Mouse (Mus musculus): Measurements from ENCODE around the gene Sidt1. TPM values are rescaled to one million over a fixed set of nuclear protein-coding genes. Genes with fewer than 3 reads are reported as not detected.

Sidt1 gene
- total and polyA plus RNA-seq, 3 experiments = not detected

GRCm38 (mm10) chr16:44347071-44347901 lies 14.3 kb upstream of the Sidt1 start, which contains the start of gene Spice1 (continued):
- TF ChIP-seq NRF1 (IDR thresholded peaks at IDR 0.05; ENCODE audit: insufficient read depth, low read depth, low read length, poor library complexity, severe bottlenecking) (peak; percentile 75), GABPA (IDR thresholded peaks at IDR 0.05; ENCODE audit: low read depth, low read length) (no peak), USF2 (IDR thresholded peaks at IDR 0.05; ENCODE audit: borderline replicate concordance in 1 of 2, insufficient read depth in 1 of 2, low read depth in 1 of 2, low read length in 2 of 2) (no peak), NELFE (IDR thresholded peaks at IDR 0.05; ENCODE audit: low read depth, low read length) (peak; percentile 72), HCFC1 (IDR thresholded peaks at IDR 0.05; ENCODE audit: low read depth, low read length) (peak; percentile 83), ZKSCAN1 (IDR thresholded peaks at IDR 0.05; ENCODE audit: low read depth, low read length) (no peak), E2F4 (IDR thresholded peaks at IDR 0.05; ENCODE audit: borderline replicate concordance, low read depth, low read length) (peak; percentile 71; the same call in 1 of the 2 replicates), BHLHE40 (IDR thresholded peaks at IDR 0.05; ENCODE audit: borderline replicate concordance, low read depth, low read length) (no peak), ETS1 (IDR thresholded peaks at IDR 0.05; ENCODE audit: low read depth, low read length) (no peak), KAT2A (conservative IDR thresholded peaks at IDR 0.05; ENCODE audit: low read depth, low read length) (no peak), EP300 (IDR thresholded peaks at IDR 0.05; ENCODE audit: low read depth in 1 of 2, low read length in 2 of 2) (no peak), RCOR1 (IDR thresholded peaks at IDR 0.05; ENCODE audit: low read depth, low read length) (no peak), POLR2AphosphoS2 (IDR thresholded peaks at IDR 0.05; ENCODE audit: low read length) (peak; percentile 69; the same call in 1 of the 2 replicates), CHD1 (IDR thresholded peaks at IDR 0.05; ENCODE audit: low read depth, low read length) (no peak), ZC3H11A (IDR thresholded peaks at IDR 0.05; ENCODE audit: low read depth, low read length) (no peak), ZMIZ1 (IDR thresholded peaks at IDR 0.05; ENCODE audit: low read depth, low read length) (0 out of 2 replicates have a peak, but pooled peaks have one; percentile 57), RAD21 (IDR thresholded peaks at IDR 0.05; ENCODE audit: low read depth, low read length) (peak; percentile 8), SMC3 (IDR thresholded peaks at IDR 0.05; ENCODE audit: low read depth, low read length) (no peak)

- Histone ChIP-seq H3K27me3 (ENCODE audit: control insufficient read depth in 1 of 2, insufficient read depth in 2 of 2, low read length in 2 of 2) (no peaks in the 10 kb centered on the region; a peak in 1 of 4 replicates), H3K79me2 (ENCODE audit: control insufficient read depth, insufficient read depth, low read length, poor library complexity) (no peaks in the 10 kb centered on the region), H3K9me3 (replicated peaks; ENCODE audit: insufficient read depth, low read length) (no peaks in the 10 kb centered on the region), H3K4me3 (ENCODE audit: control insufficient read depth in 1 of 2, insufficient read depth in 1 of 2, low read depth in 2 of 2, low read length in 2 of 2) (no peak overlapping the region), H3K36me3 (ENCODE audit: control insufficient read depth in 1 of 2, insufficient read depth in 2 of 2, low read length in 2 of 2) (no peaks in the 10 kb centered on the region), H3K4me1 (ENCODE audit: control insufficient read depth in 1 of 2, insufficient read depth in 2 of 2, low read length in 2 of 2) (no peaks in the 10 kb centered on the region), H3K9ac (ENCODE audit: control insufficient read depth, low read depth, low read length, poor library complexity, severe bottlenecking) (no peak overlapping the region), H3K27ac (ENCODE audit: control insufficient read depth, low read depth, low read length) (no peak overlapping the region)
- TF ChIP-seq GABPA (IDR thresholded peaks at IDR 0.05; ENCODE audit: low read depth, low read length) = no peak
- no peak for TF ChIP-seq MYC (IDR thresholded peaks at IDR 0.05; ENCODE audit: low read depth, low read length)
- no peak for TF ChIP-seq CTCF (IDR thresholded peaks at IDR 0.05 in 2 of 3, conservative IDR thresholded peaks at IDR 0.05 in 1 of 3; ENCODE audit: control insufficient read depth in 1 of 3, insufficient read depth in 1 of 3, low read depth in 2 of 3, low read length in 3 of 3, poor library complexity in 1 of 3, severe bottlenecking in 1 of 3)
- no peak for TF ChIP-seq ETS1 (IDR thresholded peaks at IDR 0.05; ENCODE audit: low read depth, low read length)
- DNase-seq (ENCODE audit: low read depth, low spot score) = no peak
These were observed 4.5 kb upstream of the Sidt1 start for GRCm38 (mm10) chr16:44337541-44337940.
